Mouse (Mus musculus) olfactory bulb, adult 2 months (tissue): ENCODE data around the gene Slc35b2.

Experiments
- CTCF ChIP-seq: fragments of 200-500 bp; IDR thresholded peaks from 2 replicates; pipeline ENCODE4 v1.5.1; 2012; ENCODE audit warnings: low read depth, mild to moderate bottlenecking, low read length, moderate library complexity; ENCODE audit not compliant: insufficient read depth
- POLR2A ChIP-seq: fragments of 200-500 bp; IDR thresholded peaks from 2 replicates; pipeline ENCODE4 v1.6.1; 2012; ENCODE audit warnings: mild to moderate bottlenecking, low read depth, low read length, moderate library complexity; ENCODE audit not compliant: insufficient read depth

DNA sequence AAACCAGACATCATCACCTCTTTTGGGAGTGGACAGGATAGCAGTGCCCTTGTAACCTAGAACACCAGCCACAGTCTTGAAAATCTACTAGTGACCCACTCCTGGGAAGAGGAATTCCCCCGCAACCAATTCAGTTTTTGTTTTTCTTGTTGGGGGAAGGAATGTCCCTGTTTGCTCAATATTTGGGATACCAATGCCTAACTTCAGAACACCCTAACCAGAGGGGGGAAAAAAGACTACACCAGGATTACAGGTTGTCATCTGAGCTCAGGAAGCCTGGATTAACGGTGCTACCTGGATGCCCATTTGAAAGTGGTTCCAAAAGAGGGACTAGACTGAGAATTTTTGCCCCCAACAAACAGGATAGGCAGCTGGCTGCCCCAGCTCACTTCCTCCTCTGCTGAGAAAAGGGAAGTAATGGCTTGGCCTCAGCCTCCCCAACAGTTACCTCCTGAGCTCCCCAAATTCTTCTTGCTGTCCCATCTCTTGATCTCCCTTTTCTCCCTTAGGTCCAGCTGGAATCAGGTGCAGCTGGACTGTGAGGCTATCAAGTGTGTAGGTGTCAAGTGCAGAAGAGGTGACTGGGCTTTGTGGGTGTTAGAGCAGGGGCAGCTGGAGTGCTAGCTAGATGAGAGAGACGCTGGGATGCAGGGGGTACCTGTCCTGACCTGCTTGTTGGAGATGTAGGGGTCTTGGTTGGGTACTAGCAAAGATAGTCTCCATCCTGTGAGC, 7.0 kb upstream of the Slc35b2 start:
- no peak for TF ChIP-seq CTCF
- no peak for TF ChIP-seq POLR2A
